Mouse (Mus musculus) megakaryocyte, embryonic 14.5 days (primary cell): ENCODE data around the gene Aym1.
"Not testable (repeated sequence)": the region's sequence is repeated elsewhere in the genome, so short reads cannot be mapped to it uniquely, and the experiment has no call there.

Source experiments
- FLI1 ChIP-seq: IDR thresholded peaks from 2 replicates; pipeline ENCODE4 v1.6.1; 2012; ENCODE audit warnings: low read length, inconsistent platforms, mixed read lengths
- GATA1 ChIP-seq: IDR thresholded peaks from 3 replicates; pipeline ENCODE4 v1.6.1; 2012; ENCODE audit warnings: mixed read lengths, low read length, inconsistent platforms, borderline replicate concordance

GRCm38 (mm10) chr5:113346651-113347050 is 10.4 kb upstream of the Aym1 start:
- TF ChIP-seq FLI1, GATA1: not testable (repeated sequence)
